Mouse (Mus musculus) monocyte, adult 5-6 weeks (primary cell): Measurements from ENCODE around the gene Gm44596. TPM values are rescaled to one million over a fixed set of nuclear protein-coding genes. Genes with fewer than 3 reads are reported as not detected.
A peak's percentile ranks its signal among the peaks of the same experiment; 100 is the strongest.

ENCODE experiments used
- ATAC-seq: fragments of 153-309, 156-312 bp; replicated peaks from 2 replicates; pipeline ENCODE4 v1.8.0; 2017; ENCODE audit warnings: mild to moderate bottlenecking; ENCODE audit not compliant: low TSS enrichment, insufficient number of reproducible peaks, severe bottlenecking, poor library complexity, low FRiP score
- total RNA-seq: library from RNA; stranded (forward); fragments of 200-1000, 200-491, 200-594 nt; gene quantifications from 3 replicates; pipeline ENCODE4 v1.2.3, GENCODE M21; 2017

Gene Gm44596
- total RNA-seq, 1 experiment from 2014 or later, result not detected

DNA sequence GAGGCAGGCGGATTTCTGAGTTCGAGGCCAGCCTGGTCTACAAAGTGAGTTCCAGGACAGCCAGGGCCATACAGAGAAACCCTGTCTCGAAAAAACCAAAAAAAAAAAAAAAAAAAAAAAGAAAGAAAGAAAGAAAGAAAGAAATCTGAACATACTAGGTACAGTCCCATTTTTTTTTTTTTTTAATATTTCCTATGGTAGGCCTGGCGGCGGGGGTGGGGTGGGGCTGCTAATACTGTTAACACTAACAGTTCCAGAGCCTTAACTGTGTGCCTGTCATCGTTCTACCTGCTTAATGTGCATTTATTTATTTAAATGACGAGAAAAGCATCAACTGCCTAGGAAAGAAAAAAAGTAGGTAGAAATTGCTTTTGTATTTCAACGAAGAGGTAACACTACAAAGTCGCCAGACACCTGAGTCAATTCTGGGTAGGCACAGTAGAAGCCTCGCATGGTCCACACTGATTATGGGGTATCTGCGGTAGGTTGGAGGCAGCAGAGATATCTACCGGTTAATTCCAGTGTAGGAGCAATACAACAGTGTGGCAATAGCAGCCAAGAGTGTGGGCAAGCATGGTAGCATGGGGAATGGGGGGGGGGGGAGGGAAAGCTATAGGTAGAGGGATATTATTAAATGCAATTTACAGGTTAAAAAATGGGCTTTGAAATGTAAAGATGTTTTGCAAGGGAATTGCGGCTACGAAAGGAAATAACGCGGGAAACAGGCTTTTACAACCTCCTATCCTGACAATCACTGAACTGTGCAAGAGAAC is 48.4 kb downstream of the Gm44596 start:
- ATAC-seq, result no peak

DNA sequence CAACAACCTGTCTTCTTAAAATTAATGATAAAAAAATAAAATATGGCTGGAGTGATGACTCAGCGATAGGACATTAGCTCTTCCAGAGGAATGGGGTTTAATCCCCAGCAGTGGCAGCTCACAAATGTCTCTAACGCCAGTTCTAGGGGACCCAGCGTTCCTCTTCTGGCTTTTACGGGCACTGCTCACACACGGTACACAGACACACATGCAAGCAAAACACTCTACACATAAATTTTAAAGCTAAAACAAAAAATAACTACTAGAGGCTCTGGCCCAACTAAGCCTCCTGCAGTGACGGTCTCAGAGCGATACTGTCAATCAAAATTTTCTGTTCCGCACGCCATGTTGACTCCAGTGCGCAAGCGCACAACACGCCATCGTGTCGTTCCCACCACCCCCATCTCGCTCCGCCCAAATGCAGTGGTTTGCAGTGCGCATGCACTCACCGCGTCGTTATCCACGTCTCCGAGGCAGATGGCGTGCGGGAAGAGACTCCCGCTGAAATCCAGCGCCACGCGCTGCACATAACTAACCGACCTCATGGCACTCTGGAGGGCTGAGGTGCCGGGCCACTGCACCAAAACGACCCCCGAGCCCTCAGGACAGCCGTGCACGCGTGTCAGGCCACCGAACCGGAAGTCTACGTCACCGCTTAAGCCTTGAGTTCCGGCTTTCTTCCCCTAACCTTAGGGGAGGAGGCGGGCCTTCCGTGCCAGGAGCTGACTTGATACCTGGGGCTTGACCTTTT is 49.1 kb downstream of the Gm44596 start, which contains the start of gene Itfg2:
TSS of gene Itfg2 (minus strand) at position 663 of the 751 bp plus-strand sequence.
- ATAC-seq, result peak; percentile 94

DNA sequence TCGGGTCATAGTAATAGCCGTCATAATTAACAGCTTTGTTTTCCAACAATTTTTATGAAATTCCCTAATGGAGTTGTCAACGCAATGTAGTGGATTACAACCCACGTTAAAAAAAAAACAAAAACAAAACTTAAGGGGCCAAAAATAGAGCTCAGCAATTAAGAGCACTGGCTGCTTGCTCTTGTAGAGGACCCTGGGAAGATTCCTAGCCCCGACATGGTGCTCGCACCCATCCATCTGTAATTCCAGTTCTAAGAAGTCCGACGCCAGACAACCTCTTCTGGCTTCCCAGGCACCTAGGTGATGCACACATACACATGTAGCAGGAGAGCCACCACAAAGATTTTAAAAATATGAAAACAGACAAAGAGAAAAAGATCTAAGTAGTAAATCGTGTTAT is 49.7 kb downstream of the Gm44596 start:
- no peak for ATAC-seq

DNA sequence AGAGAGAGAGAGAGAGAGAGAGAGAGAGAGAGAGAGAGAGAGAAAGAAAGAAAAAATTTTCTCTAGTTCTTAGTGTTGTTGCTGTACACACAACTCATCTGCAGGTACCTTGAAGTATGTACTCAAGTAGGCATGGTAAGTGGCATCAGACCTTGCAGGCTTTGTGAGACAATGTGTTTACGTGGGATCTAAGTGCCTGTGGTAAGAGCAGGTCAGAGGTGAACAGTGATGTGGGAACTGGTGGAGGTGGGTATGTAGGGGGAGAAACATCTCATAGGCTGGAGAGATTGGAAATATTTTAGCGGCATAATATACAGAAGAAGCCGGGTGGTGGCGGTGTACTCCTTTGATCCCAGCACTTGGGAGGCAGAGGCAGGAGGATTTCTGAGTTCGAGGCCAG is 52.3 kb downstream of the Gm44596 start:
- ATAC-seq, result no peak

DNA sequence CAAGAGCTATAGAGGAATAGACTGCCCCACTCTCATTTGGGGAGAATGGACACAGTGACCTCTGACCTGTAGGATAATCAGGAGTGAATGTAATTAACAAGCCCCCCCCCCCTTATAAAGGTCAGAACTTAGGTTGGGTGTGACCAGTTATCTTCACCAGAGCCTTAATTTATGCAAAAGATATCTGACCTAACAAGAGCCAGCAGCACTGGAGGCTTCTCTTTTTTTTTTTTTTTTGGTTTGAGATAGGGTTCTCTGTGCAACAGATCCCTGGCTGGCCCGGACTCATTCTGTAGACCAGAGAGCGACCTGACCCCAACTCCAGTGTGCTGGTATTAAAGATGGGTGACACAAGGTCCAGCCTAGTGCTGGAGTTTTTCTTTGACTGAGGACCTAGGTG is 54.0 kb downstream of the Gm44596 start:
- ATAC-seq, result no peak

DNA sequence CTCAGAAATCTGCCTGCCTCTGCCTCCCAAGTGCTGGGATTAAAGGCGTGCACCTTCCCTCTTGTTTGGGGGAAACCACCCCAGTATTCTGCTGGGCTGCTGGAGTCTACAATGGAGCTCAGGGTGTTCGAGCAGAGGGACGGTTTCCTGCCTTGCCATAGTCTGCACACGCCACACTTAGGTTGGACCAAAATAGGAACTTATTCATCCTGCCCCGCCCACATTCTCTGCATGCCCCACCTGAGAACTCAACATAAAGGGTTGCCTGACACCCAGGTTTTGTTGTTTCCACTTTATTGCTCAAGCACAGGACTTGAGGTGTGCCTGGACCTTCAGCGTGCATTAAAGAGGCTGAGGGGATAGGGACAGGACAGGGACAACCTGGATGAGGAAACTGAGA is 54.5 kb downstream of the Gm44596 start:
- ATAC-seq, result no peak

DNA sequence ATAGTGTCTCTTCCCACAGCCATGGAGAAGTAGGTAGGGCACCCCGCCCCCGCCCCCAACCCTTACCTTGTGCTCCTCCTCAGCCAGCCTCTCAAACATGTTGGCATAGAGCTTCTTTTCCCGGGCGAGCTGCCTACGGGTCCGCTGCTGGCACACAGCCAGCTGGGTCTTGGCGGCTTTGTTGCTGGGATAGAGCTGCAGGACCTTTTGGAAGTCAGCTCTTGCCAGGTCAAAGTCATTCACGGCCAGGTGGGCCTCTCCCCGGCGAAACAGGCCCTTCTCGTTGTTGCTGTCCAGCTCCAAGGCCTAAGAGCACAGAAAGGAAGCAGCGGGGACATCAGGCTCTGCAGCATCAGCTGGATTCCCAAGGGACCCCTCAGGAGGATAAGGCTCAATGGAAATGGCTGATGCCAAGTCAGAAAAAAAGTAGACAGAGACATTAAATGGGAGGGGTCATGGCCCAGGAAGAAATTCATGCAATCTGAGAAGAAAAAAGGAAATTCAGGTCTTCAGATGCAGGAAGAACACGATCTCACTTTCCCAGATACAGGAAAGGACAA is 57.1 kb downstream of the Gm44596 start:
- ATAC-seq, result no peak

DNA sequence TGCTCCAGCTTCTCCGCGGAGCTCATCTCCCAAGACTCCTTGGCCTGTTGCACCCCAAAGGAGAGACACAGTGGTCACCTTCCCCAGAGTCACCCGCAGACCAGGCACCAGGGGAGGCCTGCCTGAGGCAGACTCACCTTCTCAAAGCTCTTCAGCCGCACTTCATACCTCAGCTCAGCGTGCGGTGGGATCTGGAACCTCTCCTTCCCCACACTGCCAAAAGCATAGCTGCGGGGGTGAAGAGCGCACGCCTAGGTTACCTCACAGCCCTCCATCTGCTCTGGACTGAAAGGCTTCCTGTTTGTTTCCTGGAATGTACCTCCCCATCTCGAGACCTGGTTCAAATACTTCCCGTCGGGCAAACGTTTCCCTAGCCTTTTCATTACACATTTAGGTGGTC is 58.3 kb downstream of the Gm44596 start:
- ATAC-seq, result no peak

DNA sequence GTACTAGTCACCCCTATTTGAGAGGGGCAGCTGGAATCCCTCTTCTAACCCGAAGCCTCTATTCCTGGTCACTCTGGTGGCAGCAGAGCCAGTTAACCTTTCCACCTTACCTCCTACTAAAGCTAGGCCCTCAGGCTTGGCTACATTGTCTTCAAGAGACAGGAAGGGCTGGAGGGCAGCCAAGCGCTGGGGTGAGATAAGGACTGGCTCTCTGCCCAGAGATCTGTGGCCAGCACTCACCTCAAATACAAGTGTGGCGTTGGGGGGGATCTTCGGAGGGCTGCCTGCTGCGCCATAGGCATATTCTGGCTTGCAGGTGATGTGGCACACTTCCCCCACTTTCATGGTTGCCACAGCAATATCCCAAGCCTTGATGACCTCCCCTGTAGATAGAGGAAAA is 60.2 kb downstream of the Gm44596 start:
- ATAC-seq, result no peak

DNA sequence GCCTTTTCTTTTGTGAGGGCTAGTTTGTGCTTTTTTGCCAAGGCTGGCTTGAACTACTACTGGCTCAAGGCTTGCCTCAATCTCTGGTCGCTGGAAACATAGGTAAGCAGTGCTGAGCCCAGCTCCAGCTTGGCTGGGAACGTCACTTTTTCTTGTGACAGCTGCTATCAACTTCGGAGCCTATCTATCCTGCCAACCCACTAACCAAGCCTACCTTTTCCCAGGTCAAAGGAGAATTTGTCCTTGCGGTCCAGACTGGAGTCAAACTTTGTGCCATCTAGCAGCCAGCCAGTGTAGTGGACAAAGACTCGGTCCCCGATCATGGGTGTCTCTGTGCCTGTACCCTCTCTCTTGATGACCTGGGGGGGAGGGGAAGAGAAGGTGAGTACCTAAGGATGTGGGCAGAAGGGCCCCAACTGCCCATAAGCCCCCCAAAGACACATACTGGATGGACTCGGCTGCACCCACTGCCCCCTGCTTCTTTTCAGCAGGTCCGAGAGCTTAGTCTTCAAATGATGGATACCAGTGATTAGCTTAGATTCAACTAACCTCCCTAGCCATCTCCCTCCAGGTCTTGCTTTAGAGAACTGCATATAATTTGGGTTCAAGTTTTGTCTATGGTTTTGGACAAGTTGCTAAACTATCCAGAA is 61.2 kb downstream of the Gm44596 start:
- no peak for ATAC-seq

DNA sequence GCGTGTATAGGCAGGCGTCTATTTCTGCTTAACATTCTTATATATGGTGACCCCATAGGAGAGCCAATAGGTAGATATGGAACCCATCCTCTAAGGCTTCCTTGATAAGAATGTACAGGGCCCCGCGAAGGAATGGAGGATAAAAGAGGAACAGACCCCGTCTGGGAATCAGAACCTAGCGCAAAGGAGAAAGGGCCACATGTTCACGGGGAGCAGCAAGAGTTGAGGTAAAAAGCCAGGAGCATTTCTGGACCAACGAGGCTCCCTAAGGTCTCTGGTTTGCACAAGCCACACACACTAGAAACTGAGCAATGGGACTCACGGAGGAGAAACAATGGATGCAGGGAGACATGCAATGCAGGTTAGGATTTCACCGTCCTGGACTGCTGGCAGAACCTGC is 62.0 kb downstream of the Gm44596 start:
- no peak for ATAC-seq

DNA sequence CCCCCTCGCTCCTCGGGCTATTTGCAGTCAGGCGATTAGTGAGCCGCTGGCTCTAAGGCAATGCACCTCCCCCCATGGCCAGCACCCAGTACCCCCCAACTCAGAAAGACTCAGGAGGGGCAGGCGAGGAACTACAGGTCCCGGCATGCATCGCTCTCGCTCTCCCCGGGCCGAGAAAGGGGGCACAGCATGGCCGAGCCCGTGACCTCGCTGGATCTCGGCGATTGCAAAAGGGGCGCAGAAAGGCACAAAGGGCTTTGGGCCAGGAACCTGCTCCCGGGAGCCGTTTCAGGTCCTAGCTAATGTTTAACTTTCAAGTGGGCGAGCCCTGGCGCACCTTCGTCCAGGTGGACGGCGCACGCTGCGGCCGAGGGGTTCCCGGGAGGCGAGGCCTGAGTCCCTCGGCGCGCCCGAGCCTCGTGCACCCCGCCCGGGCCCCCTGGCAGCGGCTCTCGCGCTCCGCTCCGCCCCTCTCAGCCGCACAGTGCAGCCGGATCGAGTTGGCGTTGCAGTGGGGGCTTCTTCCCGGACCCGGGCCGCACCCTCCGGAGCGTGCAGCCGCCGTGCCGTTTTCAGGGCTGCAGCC is 62.5 kb downstream of the Gm44596 start:
- peak; percentile 14; the same call in 1 of the 2 replicates for ATAC-seq

DNA sequence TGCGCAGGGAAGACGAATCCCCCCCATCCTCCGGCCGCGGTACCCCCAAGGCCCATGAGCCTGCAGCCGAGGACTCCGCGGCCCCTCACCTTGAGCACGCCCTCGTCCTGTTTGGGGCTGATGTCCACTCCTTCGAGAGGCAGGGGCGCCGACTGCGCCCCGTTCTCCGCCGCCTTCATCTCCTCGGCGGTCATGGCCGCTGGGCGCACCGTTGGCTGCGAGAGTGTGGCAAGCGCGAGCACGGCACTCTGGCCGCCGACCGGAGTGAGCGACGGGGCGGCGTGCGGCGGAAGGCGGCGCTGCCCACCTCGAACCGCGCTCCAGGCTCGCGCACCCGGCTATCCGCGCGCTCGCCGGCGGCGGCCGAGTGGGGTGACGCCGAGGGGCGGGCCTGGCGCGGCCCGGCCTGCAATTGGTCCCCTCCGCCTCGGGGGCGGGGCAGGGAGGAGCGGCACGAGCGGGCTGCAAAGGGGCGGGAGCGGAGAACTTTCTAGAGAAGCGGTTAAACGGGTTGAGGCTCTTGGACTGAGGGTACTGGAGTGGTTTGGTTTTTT is 63.1 kb downstream of the Gm44596 start, which contains the start of gene Fkbp4:
TSS of gene Fkbp4 (minus strand) at position 361 of the 554 bp plus-strand sequence.
- ATAC-seq, result peak; percentile 77

DNA sequence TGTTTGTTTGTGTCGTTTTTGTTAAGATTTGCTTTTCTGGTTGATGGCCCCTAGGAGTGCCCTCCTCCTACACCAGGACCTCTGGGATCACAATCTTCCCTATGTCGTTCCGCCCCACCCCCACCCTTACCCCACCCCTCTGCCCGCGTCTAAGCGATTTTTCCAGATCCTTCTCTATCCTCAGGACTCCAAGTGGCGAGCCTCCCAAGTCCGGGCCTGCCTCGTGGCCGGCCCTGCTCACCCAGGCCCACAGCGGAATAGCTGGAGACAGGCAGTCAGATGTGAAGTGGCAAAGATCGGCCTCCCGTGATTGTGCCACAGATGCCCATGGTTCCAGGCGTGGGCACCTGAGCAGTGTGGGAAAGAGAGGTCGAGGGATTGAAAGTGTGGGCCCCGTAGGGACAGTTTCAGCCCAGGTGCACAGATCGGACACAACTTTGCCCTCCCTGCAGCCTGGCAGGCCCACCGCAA is 63.6 kb downstream of the Gm44596 start:
- no peak for ATAC-seq

DNA sequence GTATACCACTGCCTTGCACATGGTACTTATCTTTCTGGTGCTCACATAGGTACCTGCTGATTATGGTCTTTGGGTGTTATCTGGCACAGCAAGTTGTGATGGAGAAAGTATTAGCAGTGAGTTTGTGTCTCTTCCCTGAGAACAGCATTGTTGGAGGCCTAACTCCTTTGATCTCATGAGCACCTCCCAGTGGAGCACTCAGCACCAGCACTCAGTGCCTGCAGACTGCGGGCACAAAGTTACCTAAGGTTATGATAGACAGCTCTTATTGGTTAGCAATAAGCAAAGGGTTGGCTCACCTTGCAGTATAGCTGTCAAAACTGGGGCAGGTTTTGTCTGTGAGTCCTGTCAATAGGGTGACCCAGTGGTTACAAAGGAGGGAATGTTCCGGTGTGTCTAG is 64.9 kb downstream of the Gm44596 start:
- no peak for ATAC-seq

DNA sequence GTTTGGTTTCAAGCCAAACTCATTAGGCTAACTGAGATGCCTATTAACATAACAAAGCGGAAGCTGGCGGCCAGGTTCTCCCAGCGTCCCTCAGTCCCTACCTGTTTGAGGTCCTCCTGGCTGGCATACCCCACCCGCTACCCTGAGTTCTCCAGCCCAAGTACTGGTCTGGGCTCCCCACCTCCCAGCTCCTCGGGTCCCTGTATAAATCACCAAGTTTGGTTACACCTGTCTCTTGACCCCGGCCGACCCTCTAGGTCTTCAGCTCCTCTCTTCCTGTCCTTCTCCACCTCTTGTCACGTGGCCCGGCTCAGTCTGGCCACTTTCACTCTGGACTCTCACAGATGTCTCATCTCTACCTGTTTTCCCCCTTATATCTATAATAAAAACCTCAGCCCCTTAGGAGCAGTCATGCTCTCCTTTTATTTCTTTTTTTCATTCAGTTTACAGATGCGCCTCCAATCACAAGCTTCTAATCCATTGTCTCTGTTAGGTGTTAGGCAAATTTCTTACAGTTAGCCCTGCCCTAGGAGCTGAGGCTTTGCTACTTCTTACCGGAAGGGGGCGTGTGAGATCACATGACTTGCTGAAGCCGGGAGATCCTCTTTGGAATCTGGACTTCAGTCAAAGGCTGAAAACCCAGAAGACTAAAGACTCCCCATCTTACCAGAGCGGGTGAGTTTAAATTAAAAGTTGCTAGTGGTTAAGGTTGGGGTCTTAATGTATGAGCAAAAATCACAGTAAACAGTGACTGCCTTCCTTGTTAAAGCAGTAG is 70.6 kb downstream of the Gm44596 start:
- ATAC-seq, result peak; percentile 65; the same call in 1 of the 2 replicates

DNA sequence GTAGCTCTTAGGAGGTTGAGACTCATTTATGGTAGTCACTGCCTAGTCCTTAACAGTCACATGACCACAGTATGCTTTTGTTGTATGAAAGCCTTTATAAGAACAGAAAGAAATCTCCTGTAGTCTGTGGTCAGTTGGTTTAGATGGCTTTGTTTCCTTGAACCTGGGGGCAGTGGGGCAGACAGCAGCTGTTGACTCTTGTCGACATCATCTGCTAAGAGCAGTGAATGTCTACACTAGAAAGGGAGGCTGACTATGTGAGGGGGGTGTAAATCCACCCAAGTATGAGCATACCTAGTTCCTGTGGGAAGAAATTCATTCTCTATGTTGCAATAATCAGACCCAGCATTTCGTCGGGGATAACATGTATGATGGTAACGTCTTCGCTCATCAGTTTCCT is 71.8 kb downstream of the Gm44596 start:
- no peak for ATAC-seq
